Mouse (Mus musculus) MEL (cell line): ENCODE data around the gene Galnt6.
A peak's percentile ranks its signal among the peaks of the same experiment; 100 is the strongest.

ENCODE experiments used
- CTCF ChIP-seq, 3 experiments: IDR thresholded peaks in 2 of 3; conservative IDR thresholded peaks in 1 of 3; 2 replicates each; pipeline ENCODE4 v1.5.1; 2011 to 2012; ENCODE audit warnings: low read length in 3 of 3, low read depth in 2 of 3, mild to moderate bottlenecking in 2 of 3, improper control_type of control experiment in 1 of 3, inconsistent platforms in 1 of 3, mixed read lengths in 1 of 3, moderate library complexity in 1 of 3; ENCODE audit not compliant: control insufficient read depth in 1 of 3, insufficient read depth in 1 of 3, poor library complexity in 1 of 3, severe bottlenecking in 1 of 3
- GATA1 ChIP-seq: IDR thresholded peaks from 2 replicates; pipeline ENCODE4 v1.6.1; 2011; ENCODE audit warnings: low read depth, low read length, improper control_type of control experiment
- MAX ChIP-seq: IDR thresholded peaks from 2 replicates; pipeline ENCODE4 v1.6.1; 2011; ENCODE audit warnings: low read length, improper control_type of control experiment
- MAZ ChIP-seq: IDR thresholded peaks from 2 replicates; pipeline ENCODE4 v1.6.1; 2012; ENCODE audit warnings: low read depth, mild to moderate bottlenecking, inconsistent platforms, low read length, improper control_type of control experiment
- NELFE ChIP-seq: IDR thresholded peaks from 2 replicates; pipeline ENCODE4 v1.6.1; 2011; ENCODE audit warnings: low read depth, low read length, improper control_type of control experiment
- POLR2A ChIP-seq, 2 experiments: IDR thresholded peaks; 2 replicates each; pipeline ENCODE4 v1.6.1; 2011 to 2012; ENCODE audit warnings: low read length in 2 of 2, mild to moderate bottlenecking in 2 of 2, control low read depth in 1 of 2, improper control_type of control experiment in 1 of 2, low read depth in 1 of 2, moderate library complexity in 1 of 2; ENCODE audit not compliant: control insufficient read depth in 1 of 2, insufficient read depth in 1 of 2, poor library complexity in 1 of 2
- SMC3 ChIP-seq: IDR thresholded peaks from 2 replicates; pipeline ENCODE4 v1.6.1; 2011; ENCODE audit warnings: low read depth, low read length, improper control_type of control experiment

DNA sequence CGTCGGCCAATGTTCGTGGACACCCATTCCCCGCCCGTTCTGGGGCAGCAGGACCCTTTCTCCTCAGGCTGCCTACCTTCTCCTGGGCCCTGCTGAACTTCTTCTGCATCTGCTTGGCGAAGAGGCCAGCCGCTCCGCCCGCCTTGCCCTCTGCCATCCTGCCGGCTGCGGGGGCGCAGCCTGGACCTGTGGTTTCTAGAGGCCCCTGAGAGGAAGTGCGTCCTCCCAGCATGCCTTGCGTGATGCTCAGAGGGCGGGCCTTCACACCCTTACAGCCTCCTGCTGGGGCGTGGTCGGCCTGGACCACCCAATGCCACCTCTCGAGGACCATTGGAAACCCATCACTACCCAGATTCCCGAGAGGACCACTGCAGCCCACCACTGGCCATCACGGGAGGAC lies 59.8 kb downstream of the Galnt6 start, which contains the start of gene Bin2:
- TF ChIP-seq GATA1, result no peak
- TF ChIP-seq NELFE, result peak; percentile 98
- TF ChIP-seq CTCF (IDR thresholded peaks at IDR 0.05 in 2 of 3, conservative IDR thresholded peaks at IDR 0.05 in 1 of 3; ENCODE audit: control insufficient read depth in 1 of 3, insufficient read depth in 1 of 3, low read depth in 2 of 3, low read length in 3 of 3, poor library complexity in 1 of 3, severe bottlenecking in 1 of 3), result no peak
- peak; percentile 98 for TF ChIP-seq POLR2A (IDR thresholded peaks at IDR 0.05; ENCODE audit: control insufficient read depth in 1 of 2, insufficient read depth in 1 of 2, low read depth in 1 of 2, low read length in 2 of 2, poor library complexity in 1 of 2)
- TF ChIP-seq MAX, result peak; percentile 96
- TF ChIP-seq MAZ, result no peak
- TF ChIP-seq SMC3, result no peak
